Mouse (Mus musculus) stomach, embryonic 14.5 days (tissue): ENCODE results near the gene Fcgr1. TPM values are rescaled to one million over a fixed set of nuclear protein-coding genes. Genes with fewer than 3 reads are reported as not detected.
"Not testable (repeated sequence)": the region's sequence is repeated elsewhere in the genome, so short reads cannot be mapped to it uniquely, and the experiment has no call there.

Experiments used
- ATAC-seq: fragments of 200-750 bp; cut with Nextera tagmentation; 2 replicates; pipeline ENCODE4 v1.8.0; 2017; ENCODE audit warnings: low read depth, moderate TSS enrichment; ENCODE audit not compliant: insufficient number of reproducible peaks, insufficient read depth, low FRiP score
- H3K27ac ChIP-seq: fragments of 300-500 bp; sonication (generic); 2 replicates; pipeline ENCODE4 v1.5.1; 2014; ENCODE audit warnings: mild to moderate bottlenecking, low read length, moderate library complexity, mixed read lengths
- H3K27me3 ChIP-seq: fragments of 300-500 bp; sonication (generic); 2 replicates; pipeline ENCODE4 v1.6.1; 2014; ENCODE audit warnings: low read length, control low read depth, mixed read lengths; ENCODE audit not compliant: control insufficient read depth, insufficient read depth
- H3K36me3 ChIP-seq: fragments of 300-500 bp; sonication (generic); 2 replicates; pipeline ENCODE4 v1.6.1; 2014; ENCODE audit warnings: mild to moderate bottlenecking, control low read depth, low read length, moderate library complexity, mixed read lengths; ENCODE audit not compliant: control insufficient read depth, insufficient read depth
- H3K4me1 ChIP-seq: fragments of 300-500 bp; sonication (generic); 2 replicates; pipeline ENCODE4 v1.6.1; 2014; ENCODE audit warnings: low read length, control low read depth, mixed read lengths; ENCODE audit not compliant: control insufficient read depth, insufficient read depth
- H3K4me2 ChIP-seq: fragments of 300-500 bp; sonication (generic); replicated peaks from 2 replicates; pipeline ENCODE4 v1.6.1; 2014; ENCODE audit warnings: low read depth, low read length, control low read depth
- H3K4me3 ChIP-seq: fragments of 300-500 bp; sonication (generic); 2 replicates; pipeline ENCODE4 v1.5.1; 2014; ENCODE audit warnings: low read depth, low read length, control low read depth
- H3K9ac ChIP-seq: fragments of 300-500 bp; sonication (generic); replicated peaks from 2 replicates; pipeline ENCODE4 v1.6.1; 2014; ENCODE audit warnings: low read depth, mild to moderate bottlenecking, control low read depth, low read length, moderate library complexity, mixed read lengths
- H3K9me3 ChIP-seq: fragments of 300-500 bp; sonication (generic); 2 replicates; pipeline ENCODE4 v1.6.1; 2016; ENCODE audit warnings: low read depth, low read length, control low read depth; ENCODE audit not compliant: control insufficient read depth
- WGBS: fragments of 180-500 bp; shearing (Covaris S2); extraction: QIAGEN DNeasy Blood & Tissue Kit; methylation state at CpG from one replicate; pipeline ENCODE4 v1.1.7; 2014; 5-methylcytosine and 5-hydroxymethylcytosine counted together
- polyA plus RNA-seq: library from polyadenylated mRNA; unstranded; fragments of >200 nt; fragmentation: Nextera tagmentation; extraction: Ambion mirVana; gene quantifications from 2 replicates; pipeline ENCODE4 v1.2.1, GENCODE M21; 2014

Gene Fcgr1
- polyA plus RNA-seq = 3.0 and 3.8 TPM in 2 replicates

GRCm38 (mm10) chr3:96293787-96294186 lies at the start of gene Fcgr1:
Gene Fcgr1, minus strand, starts transcription at chr3:96293969.
- no peak within 1 kb of the TSS for H3K4me3 ChIP-seq
- no peaks in the 10 kb centered on the region for H3K36me3 ChIP-seq
- H3K27ac ChIP-seq = no peak within 1 kb of the TSS
- no peak for ATAC-seq
- no peaks in the 10 kb centered on the region for H3K4me1 ChIP-seq
- H3K9ac ChIP-seq = no peak within 1 kb of the TSS
- no peak within 1 kb of the TSS for H3K4me2 ChIP-seq
- no peaks in the 10 kb centered on the region for H3K27me3 ChIP-seq
- WGBS = 70% methylated on average over 4 of the region's 4 CpGs
- no peaks in the 10 kb centered on the region for H3K9me3 ChIP-seq

DNA sequence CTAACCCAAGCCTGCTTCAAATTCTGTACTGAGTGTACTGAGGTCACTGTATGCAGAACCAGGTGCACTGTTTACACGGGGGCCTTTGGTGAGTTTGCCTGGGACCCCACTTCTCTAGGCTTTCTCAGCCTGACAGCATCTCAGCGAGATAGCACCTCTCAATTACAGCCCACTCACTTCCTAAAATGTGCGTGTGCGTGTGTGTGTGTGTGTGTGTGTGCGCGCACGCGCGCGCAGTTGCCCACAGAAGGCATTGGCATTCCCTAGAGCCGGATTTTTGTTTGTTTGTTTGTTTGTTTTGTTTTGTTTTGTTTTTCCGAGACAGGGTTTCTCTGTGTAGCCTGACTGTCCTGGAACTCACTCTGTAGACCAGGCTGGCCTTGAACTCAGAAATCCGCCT lies 48.9 kb upstream of the Fcgr1 start:
- not testable (repeated sequence) for H3K9me3 ChIP-seq, ATAC-seq, H3K4me3 ChIP-seq, H3K4me1 ChIP-seq, H3K36me3 ChIP-seq, H3K4me2 ChIP-seq, H3K27ac ChIP-seq, H3K9ac ChIP-seq
- 52% methylated on average over 13 of the region's 13 CpGs for WGBS
- peaks cover 32% of the 10 kb centered on the region for H3K27me3 ChIP-seq

- ATAC-seq = not testable (repeated sequence)
- peaks cover 37% of the 10 kb centered on the region for H3K27me3 ChIP-seq
Observed at GRCm38 (mm10) chr3:96342100-96342499, 48.3 kb upstream of the Fcgr1 start.

DNA sequence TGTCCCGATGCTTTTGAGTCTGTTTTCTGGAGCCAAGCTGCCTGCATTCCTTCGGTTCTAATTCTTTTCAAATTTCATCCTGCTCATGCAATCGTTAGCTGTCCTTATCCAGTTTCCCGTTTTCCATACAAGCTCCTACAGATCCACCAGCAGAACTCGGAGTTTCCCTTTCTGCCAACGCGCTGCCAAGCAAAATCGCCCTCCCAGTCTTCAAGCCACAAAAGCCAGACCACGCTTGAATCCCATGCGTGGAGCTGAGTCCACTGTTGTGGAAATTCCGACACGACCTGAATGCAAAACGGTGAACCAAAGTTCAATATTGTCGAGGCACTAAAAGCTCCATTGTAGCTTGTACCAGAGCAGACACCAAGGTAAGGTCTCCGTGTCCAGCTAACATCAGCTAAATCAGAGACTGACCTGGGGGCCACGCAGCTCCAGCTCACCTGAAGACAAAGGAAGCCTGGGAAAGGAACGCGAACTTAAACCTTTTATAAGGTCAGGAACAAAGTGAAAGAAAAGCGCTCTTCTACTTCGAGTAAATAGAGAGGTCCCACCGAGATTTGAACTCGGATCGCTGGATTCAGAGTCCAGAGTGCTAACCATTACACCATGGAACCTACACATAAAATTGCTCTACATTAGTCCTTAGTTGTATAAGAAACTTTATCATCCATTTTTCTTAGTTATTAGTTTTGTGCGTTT lies 47.0 kb upstream of the Fcgr1 start:
- H3K27me3 ChIP-seq = peaks cover 37% of the 10 kb centered on the region
- H3K9ac ChIP-seq = no peak overlapping the region
- no peak for ATAC-seq
- H3K4me2 ChIP-seq = no peak overlapping the region; the same call in 1 of the 2 replicates
- H3K4me1 ChIP-seq = no peaks in the 10 kb centered on the region
- no peaks in the 10 kb centered on the region for H3K36me3 ChIP-seq
- H3K4me3 ChIP-seq = no peak overlapping the region
- 5% methylated on average over 24 of the region's 24 CpGs for WGBS
- H3K27ac ChIP-seq = no peak overlapping the region
- no peaks in the 10 kb centered on the region for H3K9me3 ChIP-seq

More at GRCm38 (mm10) chr3:96342100-96342499, 48.3 kb upstream of the Fcgr1 start:
- 44% methylated on average over 3 of the region's 3 CpGs for WGBS
- not testable (repeated sequence) for H3K9ac ChIP-seq, H3K4me3 ChIP-seq, H3K36me3 ChIP-seq, H3K27ac ChIP-seq, H3K9me3 ChIP-seq, H3K4me1 ChIP-seq, H3K4me2 ChIP-seq

GRCm38 (mm10) chr3:96338849-96339480 lies 45.2 kb upstream of the Fcgr1 start:
- no peak overlapping the region for H3K9ac ChIP-seq
- no peaks in the 10 kb centered on the region for H3K9me3 ChIP-seq
- WGBS = 40% methylated on average over 16 of the region's 16 CpGs
- no peak overlapping the region for H3K4me3 ChIP-seq
- no peaks in the 10 kb centered on the region for H3K4me1 ChIP-seq
- H3K4me2 ChIP-seq = no peak overlapping the region
- H3K27me3 ChIP-seq = peaks cover 43% of the 10 kb centered on the region
- H3K36me3 ChIP-seq = no peaks in the 10 kb centered on the region
- no peak overlapping the region for H3K27ac ChIP-seq
- ATAC-seq = no peak

- Histone ChIP-seq H3K4me3 (no peak overlapping the region), H3K9me3 (no peaks in the 10 kb centered on the region), H3K27me3 (peaks cover 45% of the 10 kb centered on the region), H3K36me3 (no peaks in the 10 kb centered on the region), H3K27ac (no peak overlapping the region), H3K4me1 (no peaks in the 10 kb centered on the region), H3K9ac (no peak overlapping the region), H3K4me2 (no peak overlapping the region)
- 92% methylated on average over 8 of the region's 8 CpGs for WGBS
- ATAC-seq = no peak
Observed at GRCm38 (mm10) chr3:96338043-96338442, 44.3 kb upstream of the Fcgr1 start.

GRCm38 (mm10) chr3:96337269-96337668 lies 43.5 kb upstream of the Fcgr1 start:
- WGBS = 85% methylated on average over 6 of the region's 6 CpGs
- no peak overlapping the region for H3K4me3 ChIP-seq
- no peaks in the 10 kb centered on the region for H3K4me1 ChIP-seq
- ATAC-seq = no peak
- H3K27me3 ChIP-seq = peaks cover 50% of the 10 kb centered on the region
- H3K4me2 ChIP-seq = no peak overlapping the region
- no peaks in the 10 kb centered on the region for H3K9me3 ChIP-seq
- no peak overlapping the region for H3K27ac ChIP-seq
- H3K36me3 ChIP-seq = no peaks in the 10 kb centered on the region
- H3K9ac ChIP-seq = no peak overlapping the region

DNA sequence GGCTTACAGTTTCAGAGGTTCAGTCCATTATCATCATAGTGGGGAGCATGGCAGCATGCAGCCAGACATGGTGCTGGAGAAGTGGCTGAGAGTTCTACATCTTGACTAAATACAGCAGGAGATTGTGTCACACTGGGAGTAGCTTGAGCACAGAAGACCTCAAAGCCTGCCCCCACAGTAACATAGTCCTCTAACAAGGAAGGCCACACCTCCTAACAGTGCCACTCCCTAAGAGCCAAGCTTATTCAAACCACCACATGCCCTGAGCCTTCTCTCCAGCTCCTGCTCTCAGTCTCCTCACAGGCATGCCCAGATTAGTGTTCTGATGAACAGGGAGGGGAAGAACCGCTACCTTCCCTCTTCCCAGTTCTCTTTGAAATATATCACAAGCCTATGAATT lies 42.9 kb upstream of the Fcgr1 start:
- WGBS = 93% methylated on average over 1 of the region's 1 CpGs
- H3K27ac ChIP-seq = no peak overlapping the region

More for the DNA sequence above, 42.9 kb upstream of the Fcgr1 start:
- H3K36me3 ChIP-seq = no peaks in the 10 kb centered on the region
- no peaks in the 10 kb centered on the region for H3K4me1 ChIP-seq
- no peak overlapping the region for H3K9ac ChIP-seq
- H3K9me3 ChIP-seq = no peaks in the 10 kb centered on the region
- H3K4me3 ChIP-seq = no peak overlapping the region
- no peak overlapping the region for H3K4me2 ChIP-seq
- peaks cover 51% of the 10 kb centered on the region for H3K27me3 ChIP-seq
- ATAC-seq = no peak
